ENCODE assay signal across 13 mouse cellular contexts in the genomic region with DNA sequence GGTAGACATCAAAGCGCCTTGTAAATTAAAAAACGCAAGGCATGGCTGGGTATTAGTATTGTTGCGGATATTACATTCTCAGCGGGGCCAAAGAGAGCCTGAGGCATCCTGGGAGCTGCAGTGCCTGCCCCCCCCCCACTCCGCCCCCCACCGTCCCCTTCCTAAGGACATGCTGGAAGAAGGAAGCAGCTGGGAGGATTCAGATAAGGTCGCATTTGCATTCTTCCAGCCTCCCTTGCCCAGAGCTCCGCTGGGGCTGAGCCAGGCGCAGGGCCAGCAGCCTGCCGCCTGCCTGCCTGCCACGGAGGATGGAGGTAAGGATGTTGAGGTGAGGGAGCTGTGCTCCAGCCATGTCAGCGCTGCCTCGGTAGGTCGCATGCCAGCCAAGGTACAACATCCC.
A peak's percentile ranks its signal among the peaks of the same experiment; 100 is the strongest.
DNase-seq lines count a peak whose midpoint lies in the region; ATAC-seq lines count a peak whose summit lies in the region.
"Had no signal": no experiment of that assay in that cellular context is flagged by ENCODE, and none has a peak within 500 bp of the region (broad histone marks: within the 10 kb centered on the region; RNA-seq: fewer than 3 reads in every experiment).

No protein-coding gene starts in this region.

- H3K4me1 ChIP-seq in hindbrain, embryonic 14.5 days (replicated peaks; ENCODE audit: control insufficient read depth, insufficient read depth, low read length), result 0 out of 2 replicates have a peak, but pooled peaks cover 10% of the 10 kb centered on the region
- H3K4me1 ChIP-seq: embryonic facial prominence, embryonic 12.5 days; heart, embryonic 13.5 days had no signal

- 0 out of 2 replicates have a peak overlapping the region, but pooled peaks have one; percentile 16 for H3K4me2 ChIP-seq in hindbrain, embryonic 14.5 days (replicated peaks)
- H3K4me2 ChIP-seq: embryonic facial prominence, embryonic 12.5 days; heart, embryonic 13.5 days had no signal

- peak; percentile 5 for DNase-seq in embryo, embryonic 10 days (ENCODE audit: low spot score)
- DNase-seq in embryo, embryonic 9.5 days (ENCODE audit: extremely low spot score), result no peak
- DNase-seq in retina, postnatal 1 day, result peak; percentile 48
- no peak for DNase-seq in retina, embryonic 14.5 days (ENCODE audit: low spot score)
- DNase-seq in hindbrain, embryonic 14.5 days (ENCODE audit: low spot score), result peak; percentile 33
- DNase-seq in right cerebral cortex, postnatal 25 days, result peak; percentile 20
- no peak for DNase-seq in layer of hippocampus, postnatal 25 days (ENCODE audit: extremely low spot score in 1 of 2, low spot score in 1 of 2)
- no peak for DNase-seq in urinary bladder, postnatal 4 days (ENCODE audit: low spot score in 2 of 2)
- DNase-seq: liver, postnatal 0 days had no signal

- 16% methylated on average over 14 of the region's 14 CpGs for WGBS in hindbrain, embryonic 14.5 days

- peak overlapping the region; percentile 69 for H3K27ac ChIP-seq in hindbrain, embryonic 14.5 days
- H3K27ac ChIP-seq: embryonic facial prominence, embryonic 12.5 days; heart, embryonic 13.5 days; limb, embryonic 10.5 days had no signal

- H3K9me3 ChIP-seq in hindbrain, embryonic 14.5 days (ENCODE audit: control insufficient read depth, low read length), result no peaks in the 10 kb centered on the region
- H3K9me3 ChIP-seq: embryonic facial prominence, embryonic 12.5 days; heart, embryonic 13.5 days; limb, embryonic 10.5 days had no signal

- H3K9ac ChIP-seq in hindbrain, embryonic 14.5 days, result peak overlapping the region; percentile 18; the same call in 1 of the 2 replicates
- H3K9ac ChIP-seq: embryonic facial prominence, embryonic 12.5 days; heart, embryonic 13.5 days; liver, postnatal 0 days had no signal

- no peaks in the 10 kb centered on the region for H3K27me3 ChIP-seq in hindbrain, embryonic 14.5 days (ENCODE audit: control insufficient read depth, insufficient read depth, low read length)
- H3K27me3 ChIP-seq: heart, embryonic 13.5 days had no signal

- H3K36me3 ChIP-seq in hindbrain, embryonic 14.5 days (replicated peaks; ENCODE audit: control insufficient read depth, insufficient read depth), result no peaks in the 10 kb centered on the region
- H3K36me3 ChIP-seq: embryonic facial prominence, embryonic 12.5 days; heart, embryonic 13.5 days; limb, embryonic 10.5 days had no signal

- ATAC-seq in hindbrain, embryonic 14.5 days (ENCODE audit: low FRiP score), result peak; percentile 53; the same call in 1 of the 2 replicates
- ATAC-seq: intestine, embryonic 16.5 days; liver, postnatal 0 days had no signal

- H3K4me3 ChIP-seq in hindbrain, embryonic 14.5 days (replicated peaks; ENCODE audit: low read length), result no peak overlapping the region
- H3K4me3 ChIP-seq: embryonic facial prominence, embryonic 12.5 days; heart, embryonic 13.5 days; limb, embryonic 10.5 days had no signal

Comparison
In these comparisons a context has a peak if more than half of its experiments do, and no peak if none do; other contexts are left out.
1. DNase-seq: peak in embryo, embryonic 10 days (single experiment), retina, postnatal 1 day (single experiment), hindbrain, embryonic 14.5 days (single experiment) and right cerebral cortex, postnatal 25 days (single experiment); none in embryo, embryonic 9.5 days (single experiment), retina, embryonic 14.5 days (single experiment), layer of hippocampus, postnatal 25 days (0 of 2) and urinary bladder, postnatal 4 days (0 of 2).